Mouse (Mus musculus): ENCODE results near the gene Lonp1. TPM values are rescaled to one million over a fixed set of nuclear protein-coding genes. Genes with fewer than 3 reads are reported as not detected.
A peak's percentile ranks its signal among the peaks of the same experiment; 100 is the strongest.

The Lonp1 gene
- polyA plus RNA-seq, 1 experiment from 2014 or later: 63.1 TPM

DNA sequence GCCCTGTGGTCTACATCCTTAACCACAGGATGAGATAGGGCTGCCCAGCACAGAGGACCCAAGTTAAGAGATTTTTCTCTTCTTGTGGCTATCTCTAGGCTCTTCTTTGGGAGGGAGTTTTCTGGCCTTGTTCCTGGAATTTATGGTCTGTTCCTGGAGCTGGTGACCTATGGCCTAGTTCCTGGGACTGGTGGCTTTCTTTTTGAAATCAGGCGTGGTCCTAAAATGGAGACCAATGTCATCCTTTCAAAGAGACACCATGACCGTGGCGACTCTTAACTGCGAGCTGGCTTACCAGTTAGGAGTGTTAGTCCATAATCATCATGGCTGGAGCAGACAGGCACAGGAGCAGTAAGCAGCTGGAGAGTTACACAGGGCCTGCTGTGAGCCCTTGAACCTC, 39.7 kb upstream of the Lonp1 start:
- Histone ChIP-seq H3K9me3 (ENCODE audit: low read depth, low read length) (no peaks in the 10 kb centered on the region), H3K36me3 (ENCODE audit: insufficient read depth) (no peaks in the 10 kb centered on the region), H3K4me1 (ENCODE audit: insufficient read depth) (0 out of 2 replicates have a peak, but pooled peaks cover 4% of the 10 kb centered on the region), H3K9ac (no peak overlapping the region), H3K27me3 (ENCODE audit: insufficient read depth, low read length) (no peaks in the 10 kb centered on the region), H3K4me3 (ENCODE audit: low read depth, low read length) (no peak overlapping the region), H3K27ac (ENCODE audit: low read depth) (no peak overlapping the region), H3K4me2 (no peak overlapping the region)
- TF ChIP-seq CTCF (IDR thresholded peaks at IDR 0.05; ENCODE audit: low read depth): no peak
- WGBS: 86% methylated on average over 4 of the region's 4 CpGs
- no peak for ATAC-seq (ENCODE audit: insufficient read depth)
- no peak for DNase-seq

DNA sequence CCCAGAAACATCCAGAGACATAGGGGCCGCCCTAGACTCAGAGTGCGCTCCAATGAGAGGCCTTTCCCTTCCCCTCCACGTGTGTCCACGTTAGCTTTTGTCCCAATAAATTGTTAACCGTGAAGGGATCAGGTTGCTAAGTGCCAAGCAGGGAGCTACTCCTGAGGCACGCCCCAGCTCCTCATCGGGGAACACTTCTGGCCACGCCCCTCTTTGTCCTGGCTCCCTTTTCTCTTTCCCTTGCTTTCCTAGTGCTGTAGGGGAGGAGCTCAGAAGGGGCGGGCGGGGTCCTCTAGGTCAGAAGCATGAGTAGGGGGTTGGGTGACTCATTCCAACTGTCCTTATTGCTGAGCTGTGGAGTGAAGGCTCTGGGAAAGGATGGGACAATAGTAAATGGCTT, 37.6 kb upstream of the Lonp1 start:
- no peaks in the 10 kb centered on the region for H3K27me3 ChIP-seq (ENCODE audit: insufficient read depth, low read length)
- H3K27ac ChIP-seq (ENCODE audit: low read depth): peak overlapping the region; percentile 26; the same call in 1 of the 2 replicates
- H3K9me3 ChIP-seq (ENCODE audit: low read depth, low read length): no peaks in the 10 kb centered on the region
- H3K36me3 ChIP-seq (ENCODE audit: insufficient read depth): no peaks in the 10 kb centered on the region
- peak; percentile 36; the same call in 1 of the 2 replicates for ATAC-seq (ENCODE audit: insufficient read depth)
- peak overlapping the region; percentile 22; the same call in 1 of the 2 replicates for H3K4me3 ChIP-seq (ENCODE audit: low read depth, low read length)
- TF ChIP-seq CTCF (IDR thresholded peaks at IDR 0.05; ENCODE audit: low read depth): no peak
- 4% methylated on average over 10 of the region's 10 CpGs for WGBS
- peak overlapping the region; percentile 54 for H3K4me2 ChIP-seq
- H3K4me1 ChIP-seq (ENCODE audit: insufficient read depth): 0 out of 2 replicates have a peak, but pooled peaks cover 4% of the 10 kb centered on the region
- peak; percentile 74 for DNase-seq
- peak overlapping the region; percentile 35 for H3K9ac ChIP-seq

DNA sequence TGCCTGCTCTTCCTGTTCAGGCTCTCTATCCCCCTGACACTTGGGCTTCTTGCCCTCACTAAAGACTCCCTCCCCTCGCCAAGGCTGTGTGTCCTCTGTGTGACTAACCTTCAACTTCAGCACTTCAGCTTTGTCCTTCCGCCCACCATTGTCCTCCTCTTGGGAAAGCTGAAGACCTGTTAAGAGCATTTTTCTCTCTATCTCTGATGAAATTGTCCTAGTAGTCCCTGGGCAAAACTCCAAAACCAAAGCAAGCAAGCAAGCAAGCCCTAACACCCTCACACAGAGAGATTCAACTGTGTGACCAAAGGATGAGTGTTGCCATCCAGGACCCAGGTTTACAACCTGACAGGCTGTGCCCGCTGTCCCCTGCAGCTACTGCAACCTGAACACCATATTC, 37.0 kb upstream of the Lonp1 start:
- Histone ChIP-seq H3K27me3 (ENCODE audit: insufficient read depth, low read length) (no peaks in the 10 kb centered on the region), H3K36me3 (ENCODE audit: insufficient read depth) (no peaks in the 10 kb centered on the region), H3K4me3 (ENCODE audit: low read depth, low read length) (peak overlapping the region; percentile 22), H3K4me1 (ENCODE audit: insufficient read depth) (0 out of 2 replicates have a peak, but pooled peaks cover 4% of the 10 kb centered on the region), H3K9me3 (ENCODE audit: low read depth, low read length) (no peaks in the 10 kb centered on the region), H3K27ac (ENCODE audit: low read depth) (peak overlapping the region; percentile 26; the same call in 1 of the 2 replicates), H3K9ac (peak overlapping the region; percentile 35), H3K4me2 (peak overlapping the region; percentile 54)
- DNase-seq: no peak
- no peak for TF ChIP-seq CTCF (IDR thresholded peaks at IDR 0.05; ENCODE audit: low read depth)
- WGBS: 48% methylated on average over 3 of the region's 3 CpGs
- no peak for ATAC-seq (ENCODE audit: insufficient read depth)

DNA sequence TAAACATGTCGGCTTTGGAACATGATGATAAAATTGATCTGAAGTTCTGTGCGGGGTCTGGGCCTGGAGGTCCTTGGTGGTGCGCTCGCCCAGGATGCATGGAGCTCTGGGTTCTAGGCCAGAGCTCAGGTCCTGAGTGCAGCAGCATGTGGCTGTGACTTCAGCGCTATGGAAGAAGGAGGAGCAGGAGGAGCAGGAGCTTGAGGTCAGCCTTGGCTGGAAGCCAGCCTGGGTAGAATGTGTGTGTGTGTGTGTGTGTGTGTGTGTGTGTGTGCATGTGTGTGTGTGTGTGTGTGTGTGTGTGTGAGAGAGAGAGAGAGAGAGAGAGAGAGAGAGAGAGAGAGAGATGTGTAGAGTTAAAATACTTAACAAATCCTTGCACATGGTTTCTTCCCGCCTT, 29.5 kb upstream of the Lonp1 start:
- 68% methylated on average over 6 of the region's 6 CpGs for WGBS
- ATAC-seq (ENCODE audit: insufficient read depth) (no peak), DNase-seq (peak; percentile 40)
- H3K4me1 ChIP-seq (ENCODE audit: insufficient read depth): no peaks in the 10 kb centered on the region
- no peak overlapping the region for H3K4me3 ChIP-seq (ENCODE audit: low read depth, low read length)
- H3K36me3 ChIP-seq (ENCODE audit: insufficient read depth): no peaks in the 10 kb centered on the region
- no peaks in the 10 kb centered on the region for H3K27me3 ChIP-seq (ENCODE audit: insufficient read depth, low read length)
- no peak for TF ChIP-seq CTCF (IDR thresholded peaks at IDR 0.05; ENCODE audit: low read depth)
- H3K27ac ChIP-seq (ENCODE audit: low read depth): no peak overlapping the region
- no peaks in the 10 kb centered on the region for H3K9me3 ChIP-seq (ENCODE audit: low read depth, low read length)
- no peak overlapping the region for H3K9ac ChIP-seq
- no peak overlapping the region for H3K4me2 ChIP-seq

DNA sequence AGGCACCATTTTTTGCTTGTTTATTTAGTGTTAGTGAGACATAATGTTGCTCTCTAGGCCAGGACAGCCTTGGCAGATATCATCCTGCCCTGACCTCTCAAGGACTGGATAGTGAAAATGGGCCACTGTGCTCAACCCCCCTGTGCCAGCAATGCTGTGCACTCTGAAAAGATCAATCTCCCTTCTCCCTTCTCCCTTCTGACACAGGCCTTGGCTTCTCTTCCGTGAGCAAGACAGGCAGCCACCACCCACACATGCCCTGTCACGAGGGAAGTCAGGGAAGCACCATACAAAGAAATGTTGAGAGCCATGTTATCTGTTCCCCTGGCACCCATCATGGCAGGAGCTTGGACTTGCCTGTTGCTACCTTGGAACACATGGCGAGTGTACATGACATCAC, 28.6 kb upstream of the Lonp1 start:
- H3K9ac ChIP-seq: no peak overlapping the region
- H3K36me3 ChIP-seq (ENCODE audit: insufficient read depth): no peaks in the 10 kb centered on the region
- DNase-seq (no peak), ATAC-seq (ENCODE audit: insufficient read depth) (no peak)
- no peak for TF ChIP-seq CTCF (IDR thresholded peaks at IDR 0.05; ENCODE audit: low read depth)
- no peak overlapping the region for H3K27ac ChIP-seq (ENCODE audit: low read depth)
- H3K9me3 ChIP-seq (ENCODE audit: low read depth, low read length): no peaks in the 10 kb centered on the region
- H3K4me2 ChIP-seq: no peak overlapping the region
- H3K27me3 ChIP-seq (ENCODE audit: insufficient read depth, low read length): no peaks in the 10 kb centered on the region
- 73% methylated on average over 3 of the region's 3 CpGs for WGBS
- H3K4me3 ChIP-seq (ENCODE audit: low read depth, low read length): no peak overlapping the region
- no peaks in the 10 kb centered on the region for H3K4me1 ChIP-seq (ENCODE audit: insufficient read depth)

DNA sequence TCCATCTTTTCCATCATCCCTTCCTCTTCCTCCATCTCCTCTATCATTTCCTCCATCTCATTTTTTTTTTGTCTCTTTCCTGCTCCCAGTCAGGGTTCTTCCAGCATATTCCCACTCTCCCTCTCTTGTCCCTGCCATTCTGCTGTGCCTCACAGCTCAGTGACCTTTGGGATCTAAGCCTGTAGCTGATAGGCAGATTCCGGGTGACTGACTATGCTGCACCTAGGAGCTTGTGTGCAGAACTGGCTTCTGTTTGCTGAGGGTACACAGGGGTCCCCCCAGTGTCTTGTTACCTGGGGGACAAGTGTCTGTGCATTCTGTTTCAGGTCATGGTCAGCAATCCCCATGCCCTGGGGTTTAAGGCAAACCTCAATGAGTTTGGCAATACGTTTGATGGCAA, 28.1 kb upstream of the Lonp1 start:
- Histone ChIP-seq H3K36me3 (ENCODE audit: insufficient read depth) (no peaks in the 10 kb centered on the region), H3K27me3 (ENCODE audit: insufficient read depth, low read length) (no peaks in the 10 kb centered on the region), H3K27ac (ENCODE audit: low read depth) (no peak overlapping the region), H3K4me2 (no peak overlapping the region), H3K9me3 (ENCODE audit: low read depth, low read length) (no peaks in the 10 kb centered on the region), H3K9ac (no peak overlapping the region), H3K4me3 (ENCODE audit: low read depth, low read length) (no peak overlapping the region), H3K4me1 (ENCODE audit: insufficient read depth) (no peaks in the 10 kb centered on the region)
- no peak for TF ChIP-seq CTCF (IDR thresholded peaks at IDR 0.05; ENCODE audit: low read depth)
- DNase-seq (no peak), ATAC-seq (ENCODE audit: insufficient read depth) (no peak)
- WGBS: 57% methylated on average over 2 of the region's 2 CpGs

DNA sequence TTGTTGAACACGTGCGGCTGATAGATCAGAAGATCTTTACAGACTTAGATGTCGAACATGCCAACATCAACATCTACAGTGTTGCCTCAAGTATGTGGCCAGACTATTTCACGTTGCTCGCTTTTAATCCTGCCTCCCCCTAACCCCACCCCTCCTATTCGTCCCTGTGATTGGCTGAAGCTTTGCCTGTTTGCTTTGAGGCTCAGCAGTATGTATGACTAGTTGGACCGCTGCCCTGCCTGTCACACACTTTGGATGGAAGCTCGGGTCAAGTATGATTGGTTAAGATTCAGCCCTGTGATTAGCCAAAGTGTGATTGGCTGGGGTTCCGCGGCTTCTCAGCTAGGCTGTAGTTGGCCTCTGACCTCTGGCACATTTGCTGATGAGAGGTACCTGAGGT, 25.1 kb upstream of the Lonp1 start:
- Histone ChIP-seq H3K4me1 (ENCODE audit: insufficient read depth) (no peaks in the 10 kb centered on the region), H3K4me2 (no peak overlapping the region), H3K9me3 (ENCODE audit: low read depth, low read length) (no peaks in the 10 kb centered on the region), H3K27ac (ENCODE audit: low read depth) (no peak overlapping the region), H3K4me3 (ENCODE audit: low read depth, low read length) (no peak overlapping the region), H3K27me3 (ENCODE audit: insufficient read depth, low read length) (no peaks in the 10 kb centered on the region), H3K9ac (no peak overlapping the region), H3K36me3 (ENCODE audit: insufficient read depth) (no peaks in the 10 kb centered on the region)
- no peak for TF ChIP-seq CTCF (IDR thresholded peaks at IDR 0.05; ENCODE audit: low read depth)
- WGBS: 30% methylated on average over 10 of the region's 10 CpGs
- ATAC-seq (ENCODE audit: insufficient read depth): peak; percentile 63; the same call in 1 of the 2 replicates
- DNase-seq: peak; percentile 62

DNA sequence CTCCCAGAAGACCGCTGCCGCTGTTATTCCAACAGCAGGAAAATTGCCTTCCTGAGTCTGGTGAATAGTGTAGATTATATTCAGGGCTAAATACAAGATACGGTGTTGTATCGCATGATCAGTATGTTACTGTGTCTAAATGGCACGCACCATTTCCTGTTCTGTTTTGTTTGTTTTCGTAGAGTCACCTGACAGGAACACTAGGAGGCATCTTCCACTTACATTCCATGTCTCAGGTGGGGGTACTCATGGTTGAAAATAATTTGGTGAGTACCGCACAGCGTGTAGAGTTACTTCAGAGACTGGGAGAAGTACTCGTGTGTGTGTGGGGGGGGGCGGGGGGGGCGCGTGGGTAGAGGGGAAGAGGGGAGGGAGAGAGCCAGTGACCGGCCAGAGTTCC, 20.9 kb upstream of the Lonp1 start:
- 32% methylated on average over 13 of the region's 13 CpGs for WGBS
- no peaks in the 10 kb centered on the region for H3K4me1 ChIP-seq (ENCODE audit: insufficient read depth)
- no peaks in the 10 kb centered on the region for H3K36me3 ChIP-seq (ENCODE audit: insufficient read depth)
- H3K9me3 ChIP-seq (ENCODE audit: low read depth, low read length): no peaks in the 10 kb centered on the region
- no peak for TF ChIP-seq CTCF (IDR thresholded peaks at IDR 0.05; ENCODE audit: low read depth)
- H3K9ac ChIP-seq: no peak overlapping the region
- ATAC-seq (ENCODE audit: insufficient read depth) (0 out of 2 replicates have a peak, but pooled peaks have one; percentile 4), DNase-seq (no peak)
- H3K4me3 ChIP-seq (ENCODE audit: low read depth, low read length): no peak overlapping the region
- no peaks in the 10 kb centered on the region for H3K27me3 ChIP-seq (ENCODE audit: insufficient read depth, low read length)
- no peak overlapping the region for H3K27ac ChIP-seq (ENCODE audit: low read depth)
- no peak overlapping the region for H3K4me2 ChIP-seq

All from lung, embryonic 14.5 days (tissue).